In genomic region chr5:114730129-114730528, GRCm38 (mm10) we compare ENCODE assay signal across 16 mouse cellular contexts. TPM values are rescaled to one million over a fixed set of nuclear protein-coding genes. Genes with fewer than 3 reads are reported as not detected.
DNase-seq lines count a peak whose midpoint lies in the region; ATAC-seq and TF ChIP-seq lines count a peak whose summit lies in the region.
"Had no signal": no experiment of that assay in that cellular context is flagged by ENCODE, and none has a peak within 500 bp of the region (broad histone marks: within the 10 kb centered on the region; RNA-seq: fewer than 3 reads in every experiment).

No protein-coding gene starts in this region.

- TF ChIP-seq EP300 in CH12.LX (IDR thresholded peaks at IDR 0.05; ENCODE audit: low read length), result no peak

- no peaks in the 10 kb centered on the region for H3K79me2 ChIP-seq in CH12.LX (replicated peaks; ENCODE audit: control insufficient read depth, extremely low read depth, insufficient read depth, poor library complexity, severe bottlenecking)

- no peak overlapping the region for H3K4me2 ChIP-seq in hindbrain, embryonic 16.5 days (ENCODE audit: low read length)
- H3K4me2 ChIP-seq in CH12.LX (ENCODE audit: insufficient read depth, low read depth, poor library complexity, severe bottlenecking), result no peak overlapping the region
- no peak overlapping the region for H3K4me2 ChIP-seq in limb, embryonic 15.5 days
- no peak overlapping the region for H3K4me2 ChIP-seq in midbrain, embryonic 13.5 days (replicated peaks)
- H3K4me2 ChIP-seq: hindbrain, embryonic 13.5 days; liver, embryonic 11.5 days; neural tube, embryonic 12.5 days had no signal

- H3K9me3 ChIP-seq in hindbrain, embryonic 10.5 days, result no peaks in the 10 kb centered on the region
- no peaks in the 10 kb centered on the region for H3K9me3 ChIP-seq in hindbrain, embryonic 16.5 days (ENCODE audit: control insufficient read depth, low read length)
- no peaks in the 10 kb centered on the region for H3K9me3 ChIP-seq in CH12.LX (replicated peaks; ENCODE audit: low read length)
- no peaks in the 10 kb centered on the region for H3K9me3 ChIP-seq in embryonic facial prominence, embryonic 10.5 days
- H3K9me3 ChIP-seq in limb, embryonic 15.5 days, result no peaks in the 10 kb centered on the region
- H3K9me3 ChIP-seq in midbrain, embryonic 13.5 days, result no peaks in the 10 kb centered on the region
- H3K9me3 ChIP-seq: hindbrain, embryonic 13.5 days; neural tube, embryonic 12.5 days had no signal

- H3K4me1 ChIP-seq in hindbrain, embryonic 10.5 days (replicated peaks), result 0 out of 2 replicates have a peak, but pooled peaks cover 5% of the 10 kb centered on the region
- H3K4me1 ChIP-seq in hindbrain, embryonic 16.5 days (ENCODE audit: control insufficient read depth, insufficient read depth, low read depth, low read length), result no peaks in the 10 kb centered on the region
- peaks cover 0 to 31% of the 10 kb centered on the region in 2 experiments; a peak in 2 of 4 replicates for H3K4me1 ChIP-seq in CH12.LX (ENCODE audit: control insufficient read depth in 1 of 2, insufficient read depth in 2 of 2)
- H3K4me1 ChIP-seq in embryonic facial prominence, embryonic 10.5 days, result peaks cover 23% of the 10 kb centered on the region
- no peaks in the 10 kb centered on the region for H3K4me1 ChIP-seq in limb, embryonic 15.5 days
- H3K4me1 ChIP-seq in midbrain, embryonic 13.5 days (replicated peaks), result no peaks in the 10 kb centered on the region
- H3K4me1 ChIP-seq: hindbrain, embryonic 13.5 days; megakaryocyte, embryonic 14.5 days; neural tube, embryonic 12.5 days had no signal

- dilution Hi-C loops in CH12.LX (cut with MboI; ENCODE audit: extremely low pct_ligation_motif_present, extremely low pct_unique_long_range_greater_than_20kb, low sequenced_read_pairs), result no loop called here

- no peak overlapping the region for H3K9ac ChIP-seq in hindbrain, embryonic 16.5 days (ENCODE audit: low read depth, low read length)
- H3K9ac ChIP-seq in CH12.LX (ENCODE audit: insufficient read depth, low read depth), result no peak overlapping the region
- H3K9ac ChIP-seq in limb, embryonic 15.5 days, result no peak overlapping the region
- H3K9ac ChIP-seq in midbrain, embryonic 13.5 days (replicated peaks), result no peak overlapping the region
- H3K9ac ChIP-seq: hindbrain, embryonic 13.5 days; neural tube, embryonic 12.5 days had no signal

- 62% methylated on average over 10 of the region's 10 CpGs for WGBS in hindbrain, embryonic 10.5 days
- 71% methylated on average over 10 of the region's 10 CpGs for whole genome bisulfite sequencing in hindbrain, embryonic 16.5 days
- 54% methylated on average over 10 of the region's 10 CpGs for WGBS in embryonic facial prominence, embryonic 10.5 days
- 51% methylated on average over 10 of the region's 10 CpGs for WGBS in limb, embryonic 15.5 days
- WGBS in midbrain, embryonic 13.5 days, result 83% methylated on average over 10 of the region's 10 CpGs

- H3K27ac ChIP-seq in hindbrain, embryonic 10.5 days, result no peak overlapping the region
- no peak overlapping the region for H3K27ac ChIP-seq in hindbrain, embryonic 16.5 days (ENCODE audit: low read depth, low read length)
- H3K27ac ChIP-seq in CH12.LX (ENCODE audit: insufficient read depth, low read depth), result no peak overlapping the region
- no peak overlapping the region for H3K27ac ChIP-seq in embryonic facial prominence, embryonic 10.5 days (replicated peaks)
- no peak overlapping the region for H3K27ac ChIP-seq in limb, embryonic 15.5 days
- H3K27ac ChIP-seq in midbrain, embryonic 13.5 days, result no peak overlapping the region
- H3K27ac ChIP-seq: hindbrain, embryonic 13.5 days; neural tube, embryonic 12.5 days had no signal

- no peaks in the 10 kb centered on the region for H3K27me3 ChIP-seq in hindbrain, embryonic 10.5 days (ENCODE audit: insufficient read depth, poor library complexity, severe bottlenecking)
- no peaks in the 10 kb centered on the region for H3K27me3 ChIP-seq in hindbrain, embryonic 16.5 days (replicated peaks; ENCODE audit: control insufficient read depth, insufficient read depth, low read length)
- no peaks in the 10 kb centered on the region for H3K27me3 ChIP-seq in CH12.LX (replicated peaks)
- no peaks in the 10 kb centered on the region for H3K27me3 ChIP-seq in embryonic facial prominence, embryonic 10.5 days (replicated peaks; ENCODE audit: low read depth, poor library complexity, severe bottlenecking)
- no peaks in the 10 kb centered on the region for H3K27me3 ChIP-seq in limb, embryonic 15.5 days
- H3K27me3 ChIP-seq in midbrain, embryonic 13.5 days, result no peaks in the 10 kb centered on the region
- H3K27me3 ChIP-seq: hindbrain, embryonic 13.5 days; megakaryocyte, embryonic 14.5 days; neural tube, embryonic 12.5 days had no signal

- TF ChIP-seq CTCF in CH12.LX (conservative IDR thresholded peaks at IDR 0.05 in 1 of 2, IDR thresholded peaks at IDR 0.05 in 1 of 2; ENCODE audit: low read depth in 2 of 2, low read length in 2 of 2), result no peak

- TF ChIP-seq RAD21 in CH12.LX (IDR thresholded peaks at IDR 0.05; ENCODE audit: low read depth, low read length), result no peak

- peak; percentile 30 for DNase-seq in hindbrain, embryonic 10.5 days (ENCODE audit: low spot score)
- DNase-seq in CH12.LX (ENCODE audit: extremely low read depth), result no peak
- DNase-seq in embryonic facial prominence, embryonic 10.5 days (ENCODE audit: low spot score), result peak; percentile 68
- DNase-seq: adrenal gland, postnatal 25 days; gastrocnemius, postnatal 14 days; kidney, postnatal 14 days; retina, postnatal 1 day; thymus, postnatal 14 days had no signal

- in situ Hi-C loops in CH12.LX (cut with MboI; ENCODE audit: low pct_ligation_motif_present, low pct_unique_long_range_greater_than_20kb, low sequenced_read_pairs), result no loop called here

- peaks cover 92% of the 10 kb centered on the region for H3K36me3 ChIP-seq in hindbrain, embryonic 10.5 days
- peaks cover 41% of the 10 kb centered on the region for H3K36me3 ChIP-seq in hindbrain, embryonic 16.5 days (ENCODE audit: control insufficient read depth, insufficient read depth, low read length)
- peaks cover 70 to 90% of the 10 kb centered on the region in 2 experiments for H3K36me3 ChIP-seq in CH12.LX (replicated peaks in 1 of 2; ENCODE audit: control insufficient read depth in 1 of 2, insufficient read depth in 1 of 2, low read length in 1 of 2)
- peaks cover 86% of the 10 kb centered on the region for H3K36me3 ChIP-seq in embryonic facial prominence, embryonic 10.5 days (replicated peaks)
- H3K36me3 ChIP-seq in limb, embryonic 15.5 days, result peaks cover 83% of the 10 kb centered on the region
- peaks cover 82% of the 10 kb centered on the region for H3K36me3 ChIP-seq in midbrain, embryonic 13.5 days

- no peak overlapping the region for H3K4me3 ChIP-seq in hindbrain, embryonic 10.5 days
- no peak overlapping the region for H3K4me3 ChIP-seq in hindbrain, embryonic 16.5 days (ENCODE audit: low read length)
- H3K4me3 ChIP-seq in CH12.LX (replicated peaks in 1 of 3; ENCODE audit: low read depth in 2 of 3, low read length in 2 of 3, poor library complexity in 1 of 3), result no peak overlapping the region
- H3K4me3 ChIP-seq in embryonic facial prominence, embryonic 10.5 days, result no peak overlapping the region
- no peak overlapping the region for H3K4me3 ChIP-seq in limb, embryonic 15.5 days
- H3K4me3 ChIP-seq in midbrain, embryonic 13.5 days (replicated peaks), result no peak overlapping the region
- H3K4me3 ChIP-seq: hindbrain, embryonic 13.5 days; megakaryocyte, embryonic 14.5 days; neural tube, embryonic 12.5 days had no signal

- ATAC-seq in hindbrain, embryonic 16.5 days, result no peak
- ATAC-seq in limb, embryonic 15.5 days (ENCODE audit: insufficient number of reproducible peaks, low FRiP score, low TSS enrichment, low read depth), result peak; percentile 50; the same call in 1 of the 2 replicates
- ATAC-seq in granulocyte monocyte progenitor cell, adult 5-6 weeks (replicated peaks; ENCODE audit: poor library complexity, severe bottlenecking), result no peak
- no peak for ATAC-seq in midbrain, embryonic 13.5 days

- no peak for TF ChIP-seq POLR2A in CH12.LX (IDR thresholded peaks at IDR 0.05; ENCODE audit: low read depth, low read length)

RNA-seq across cellular contexts. Expression of gene Tchp, which starts 22.6 kb away (rescaled TPM):
- 17.9 and 20.8 TPM in 2 replicates for polyA plus RNA-seq in hindbrain, embryonic 10.5 days (2016; fragmentation: Nextera tagmentation; extraction: Ambion mirVana)
- polyA plus RNA-seq in hindbrain, embryonic 16.5 days (2015; fragmentation: Nextera tagmentation; extraction: Ambion mirVana), result 15.6 and 16.9 TPM in 2 replicates
- 6.7 and 9.1 TPM in 2 replicates for total RNA-seq in CH12.LX (2012; rRNA removed)
- total RNA-seq in CH12.LX (2014; rRNA removed), result 4.3 and 4.9 TPM in 2 replicates
- 11.6 and 15.3 TPM in 2 replicates for polyA plus RNA-seq in CH12.LX (2012; ENCODE audit: insufficient read length, low read depth)
- polyA plus RNA-seq in embryonic facial prominence, embryonic 10.5 days (2016; fragmentation: Nextera tagmentation; extraction: Ambion mirVana), result 20.7 and 22.0 TPM in 2 replicates
- 12.8 and 15.1 TPM in 2 replicates for polyA plus RNA-seq in limb, embryonic 15.5 days (2015; fragmentation: Nextera tagmentation; extraction: Ambion mirVana)
- total RNA-seq in granulocyte monocyte progenitor cell, adult 5-6 weeks (2014; fragmentation: Nextera tagmentation), result 6.0 and 25.2 TPM in 2 replicates
- total RNA-seq in granulocyte monocyte progenitor cell, adult 5-6 weeks (2017), result 9.8 and 12.6 TPM in 2 replicates
- 18.5 and 19.7 TPM in 2 replicates for polyA plus RNA-seq in midbrain, embryonic 13.5 days (2015; fragmentation: Nextera tagmentation; extraction: Ambion mirVana)

RNA-seq across cellular contexts. Expression of gene Gltp, which starts 39.3 kb away (rescaled TPM):
- polyA plus RNA-seq in hindbrain, embryonic 10.5 days (2016; fragmentation: Nextera tagmentation; extraction: Ambion mirVana), result 80.4 and 90.3 TPM in 2 replicates
- polyA plus RNA-seq in hindbrain, embryonic 16.5 days (2015; fragmentation: Nextera tagmentation; extraction: Ambion mirVana), result 49.9 and 53.4 TPM in 2 replicates
- total RNA-seq in CH12.LX (2012; rRNA removed), result 25.5 and 28.3 TPM in 2 replicates
- total RNA-seq in CH12.LX (2014; rRNA removed), result 23.6 and 23.8 TPM in 2 replicates
- 90.4 and 98.4 TPM in 2 replicates for polyA plus RNA-seq in CH12.LX (2012; ENCODE audit: insufficient read length, low read depth)
- polyA plus RNA-seq in embryonic facial prominence, embryonic 10.5 days (2016; fragmentation: Nextera tagmentation; extraction: Ambion mirVana), result 75.1 and 79.0 TPM in 2 replicates
- polyA plus RNA-seq in limb, embryonic 15.5 days (2015; fragmentation: Nextera tagmentation; extraction: Ambion mirVana), result 688 and 696 TPM in 2 replicates
- 85.6 and 87.2 TPM in 2 replicates for total RNA-seq in granulocyte monocyte progenitor cell, adult 5-6 weeks (2014; fragmentation: Nextera tagmentation)
- total RNA-seq in granulocyte monocyte progenitor cell, adult 5-6 weeks (2017), result 21.8 and 30.8 TPM in 2 replicates
- 41.1 and 43.2 TPM in 2 replicates for polyA plus RNA-seq in midbrain, embryonic 13.5 days (2015; fragmentation: Nextera tagmentation; extraction: Ambion mirVana)

RNA-seq across cellular contexts. Expression of gene Ankrd13a, which starts 44.3 kb away (rescaled TPM):
- 59.7 and 74.1 TPM in 2 replicates for polyA plus RNA-seq in hindbrain, embryonic 10.5 days (2016; fragmentation: Nextera tagmentation; extraction: Ambion mirVana)
- polyA plus RNA-seq in hindbrain, embryonic 16.5 days (2015; fragmentation: Nextera tagmentation; extraction: Ambion mirVana), result 11.9 and 27.7 TPM in 2 replicates
- 73.8 and 82.3 TPM in 2 replicates for total RNA-seq in CH12.LX (2012; rRNA removed)
- total RNA-seq in CH12.LX (2014; rRNA removed), result 80.8 and 89.4 TPM in 2 replicates
- 121 and 123 TPM in 2 replicates for polyA plus RNA-seq in CH12.LX (2012; ENCODE audit: insufficient read length, low read depth)
- polyA plus RNA-seq in embryonic facial prominence, embryonic 10.5 days (2016; fragmentation: Nextera tagmentation; extraction: Ambion mirVana), result 44.4 and 48.1 TPM in 2 replicates
- polyA plus RNA-seq in limb, embryonic 15.5 days (2015; fragmentation: Nextera tagmentation; extraction: Ambion mirVana), result 40.8 and 47.0 TPM in 2 replicates
- 271 and 278 TPM in 2 replicates for total RNA-seq in granulocyte monocyte progenitor cell, adult 5-6 weeks (2014; fragmentation: Nextera tagmentation)
- total RNA-seq in granulocyte monocyte progenitor cell, adult 5-6 weeks (2017), result 310 and 331 TPM in 2 replicates
- polyA plus RNA-seq in midbrain, embryonic 13.5 days (2015; fragmentation: Nextera tagmentation; extraction: Ambion mirVana), result 34.9 and 48.3 TPM in 2 replicates

RNA-seq across cellular contexts. Expression of gene Git2, which starts 45.2 kb away (rescaled TPM):
- polyA plus RNA-seq in hindbrain, embryonic 10.5 days (2016; fragmentation: Nextera tagmentation; extraction: Ambion mirVana), result 39.3 and 39.7 TPM in 2 replicates
- 40.6 and 50.2 TPM in 2 replicates for polyA plus RNA-seq in hindbrain, embryonic 16.5 days (2015; fragmentation: Nextera tagmentation; extraction: Ambion mirVana)
- 19.3 and 22.1 TPM in 2 replicates for total RNA-seq in CH12.LX (2012; rRNA removed)
- total RNA-seq in CH12.LX (2014; rRNA removed), result 9.4 and 12.3 TPM in 2 replicates
- polyA plus RNA-seq in CH12.LX (2012; ENCODE audit: insufficient read length, low read depth), result 25.5 and 29.4 TPM in 2 replicates
- 36.7 and 38.1 TPM in 2 replicates for polyA plus RNA-seq in embryonic facial prominence, embryonic 10.5 days (2016; fragmentation: Nextera tagmentation; extraction: Ambion mirVana)
- polyA plus RNA-seq in limb, embryonic 15.5 days (2015; fragmentation: Nextera tagmentation; extraction: Ambion mirVana), result 44.9 and 47.8 TPM in 2 replicates
- total RNA-seq in granulocyte monocyte progenitor cell, adult 5-6 weeks (2014; fragmentation: Nextera tagmentation), result 113 and 128 TPM in 2 replicates
- total RNA-seq in granulocyte monocyte progenitor cell, adult 5-6 weeks (2017), result 77.9 and 117 TPM in 2 replicates
- 41.5 and 49.8 TPM in 2 replicates for polyA plus RNA-seq in midbrain, embryonic 13.5 days (2015; fragmentation: Nextera tagmentation; extraction: Ambion mirVana)
